Mouse (Mus musculus) adrenal gland, postnatal 25 days (tissue): Measurements from ENCODE around the gene Slc25a38. TPM values are rescaled to one million over a fixed set of nuclear protein-coding genes. Genes with fewer than 3 reads are reported as not detected.
"Not testable (repeated sequence)": the region's sequence is repeated elsewhere in the genome, so short reads cannot be mapped to it uniquely, and the experiment has no call there.

Experiments used
- DNase-seq: peaks from one replicate; pipeline ENCODE4 v3.0.0; 2021; ENCODE audit warnings: mixed read lengths
- total RNA-seq: library from RNA; stranded (reverse); gene quantifications from 2 replicates; pipeline ENCODE4 v1.2.3, GENCODE M21; 2021

The Slc25a38 gene
- total RNA-seq, 1 experiment from 2014 or later, result 37.0 TPM

DNA sequence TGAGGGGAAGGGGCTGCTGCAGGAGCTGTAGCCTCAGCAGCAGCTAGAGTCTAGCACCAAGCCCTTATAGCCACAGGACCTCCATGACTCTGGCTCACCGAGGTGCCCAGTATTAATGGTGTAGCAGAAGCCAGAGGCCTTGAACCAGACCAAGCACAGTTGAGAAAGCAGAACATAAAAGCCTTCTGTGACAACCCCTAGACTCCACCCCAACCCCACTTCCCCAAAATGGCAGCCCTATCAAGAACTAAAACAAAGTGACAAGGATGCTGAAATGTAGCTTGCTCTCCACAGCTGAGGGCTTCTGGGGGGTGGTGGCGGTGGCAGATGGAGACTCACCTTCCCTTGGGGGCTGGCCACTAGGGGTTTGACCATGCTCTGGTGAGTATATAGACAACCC, 9.0 kb upstream of the Slc25a38 start:
- DNase-seq, result no peak

DNA sequence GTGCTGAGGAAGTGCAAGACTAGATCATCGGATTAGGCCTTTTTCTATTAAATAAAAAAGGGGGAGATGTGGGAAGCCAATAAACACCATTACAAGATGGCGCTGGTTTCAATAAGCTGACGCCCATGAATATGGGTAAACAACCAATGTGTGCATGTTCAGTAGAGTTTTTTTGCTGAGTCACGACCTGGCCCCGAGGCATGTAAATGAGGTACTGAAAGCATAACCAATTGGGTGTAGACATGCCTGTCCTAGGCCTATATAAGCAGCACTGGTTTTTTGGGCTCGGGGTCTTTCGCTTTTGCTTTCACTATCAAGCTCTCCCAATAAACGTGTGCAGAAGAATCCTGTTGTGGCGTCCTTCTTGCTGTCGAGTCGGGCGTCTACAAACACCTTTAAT, 1.2 kb upstream of the Slc25a38 start:
- DNase-seq, result not testable (repeated sequence)

DNA sequence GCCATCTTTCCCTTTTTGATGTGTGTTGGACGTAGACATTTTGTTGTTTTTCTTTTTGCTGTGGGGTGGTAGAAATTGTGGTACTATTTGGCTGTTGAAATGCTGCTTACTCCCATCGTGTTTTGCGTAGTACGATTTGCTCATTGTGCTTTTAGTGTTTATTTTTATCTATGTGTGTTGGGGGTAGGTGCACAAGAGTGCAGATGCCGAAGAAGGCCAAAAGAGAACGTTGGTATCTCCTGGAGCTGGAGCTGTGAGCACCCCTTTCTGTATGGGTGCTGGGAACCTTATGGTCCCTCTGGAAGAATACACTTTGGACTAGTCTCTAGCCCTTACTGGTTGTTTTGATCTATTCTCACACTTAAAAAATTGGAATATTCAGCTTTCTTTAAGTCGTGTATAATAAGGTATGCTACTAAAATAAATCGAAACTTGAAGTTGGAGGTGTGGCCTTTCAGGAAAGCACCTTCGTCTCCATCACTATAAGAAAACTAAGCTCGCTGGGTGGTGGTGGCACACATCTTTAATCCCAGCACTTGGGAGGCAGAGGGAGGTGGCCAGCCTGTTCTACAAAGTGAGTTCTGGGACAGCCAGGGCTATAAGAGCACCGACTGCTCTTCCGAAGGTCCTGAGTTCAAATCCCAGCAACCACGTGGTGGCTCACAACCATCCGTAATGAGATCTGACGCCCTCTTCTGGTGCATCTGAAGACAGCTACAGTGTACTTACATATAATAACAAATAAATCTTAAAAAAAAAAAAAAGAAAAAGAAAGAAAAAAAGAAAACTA, 1.2 kb downstream of the Slc25a38 start:
- DNase-seq, result no peak

DNA sequence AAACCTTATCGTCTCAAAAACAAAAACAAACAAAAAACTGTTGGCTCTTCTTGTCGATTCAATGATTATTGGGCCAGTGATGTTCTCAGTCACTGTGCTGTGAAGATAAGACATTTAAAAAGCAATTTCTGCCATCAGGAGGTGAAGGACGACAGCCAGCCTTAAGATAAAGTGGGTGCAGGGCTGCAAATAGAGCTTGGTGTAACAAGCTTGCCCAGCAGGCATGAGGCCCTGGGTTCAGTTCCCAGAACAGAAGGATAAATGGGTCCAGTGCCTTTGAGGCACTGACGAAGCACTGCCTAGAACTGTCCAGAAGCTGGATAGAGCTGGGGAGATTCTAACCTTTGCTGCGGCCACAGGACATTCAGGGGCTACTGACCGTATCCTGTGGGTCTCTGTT, 2.3 kb downstream of the Slc25a38 start:
- no peak for DNase-seq

DNA sequence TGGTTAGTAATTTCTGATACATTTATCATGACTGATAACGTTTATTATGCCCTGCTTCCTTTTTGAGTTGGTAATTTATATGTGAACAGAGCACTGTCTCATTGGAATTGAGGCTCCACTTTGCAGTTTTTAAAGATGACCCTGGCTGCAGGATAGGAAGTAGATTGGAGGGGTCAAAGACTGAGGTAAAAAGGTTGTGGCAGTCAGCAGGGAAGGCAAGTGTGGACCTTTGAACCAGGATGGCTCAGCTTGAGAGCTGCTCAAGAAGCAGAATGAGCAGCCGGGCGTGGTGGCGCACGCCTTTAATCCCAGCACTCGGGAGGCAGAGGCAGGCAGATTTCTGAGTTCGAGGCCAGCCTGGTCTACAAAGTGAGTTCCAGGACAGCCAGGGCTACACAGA, 3.3 kb downstream of the Slc25a38 start:
- DNase-seq, result no peak

DNA sequence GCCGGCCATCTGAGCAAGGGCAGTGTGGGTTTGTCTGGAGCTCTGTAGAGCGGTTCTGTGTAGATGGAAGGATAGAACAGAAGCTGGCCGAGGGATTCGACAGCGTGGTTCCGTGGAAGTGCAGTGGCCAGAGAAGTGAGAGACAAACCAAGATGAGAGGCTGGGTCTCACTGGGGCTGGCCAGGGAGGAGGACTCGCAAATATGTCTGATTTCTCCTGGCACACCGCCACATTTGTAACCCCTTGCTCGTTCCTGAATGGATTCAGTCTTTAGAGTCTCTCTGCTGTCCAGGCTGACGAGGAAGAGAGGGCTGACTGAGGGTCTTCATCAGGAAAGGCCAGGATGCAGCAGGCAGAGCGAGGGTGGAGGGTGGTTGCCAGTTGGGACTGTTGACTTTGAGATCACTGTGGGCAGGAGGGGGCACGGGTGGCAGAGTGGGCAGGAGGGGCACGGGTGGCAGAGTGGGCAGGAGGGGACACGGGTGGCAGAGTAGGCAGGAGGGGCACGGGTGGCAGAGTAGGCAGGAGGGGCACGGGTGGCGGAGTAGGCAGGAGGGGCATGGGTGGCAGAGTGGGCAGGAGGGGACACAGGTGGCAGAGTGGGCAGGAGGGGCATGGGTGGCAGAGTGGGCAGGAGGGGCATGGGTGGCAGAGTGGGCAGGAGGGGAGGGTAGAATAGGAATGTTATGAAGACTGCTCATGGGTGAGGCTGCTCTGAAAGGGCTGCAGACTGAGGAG, 4.0 kb downstream of the Slc25a38 start:
- DNase-seq, result no peak

DNA sequence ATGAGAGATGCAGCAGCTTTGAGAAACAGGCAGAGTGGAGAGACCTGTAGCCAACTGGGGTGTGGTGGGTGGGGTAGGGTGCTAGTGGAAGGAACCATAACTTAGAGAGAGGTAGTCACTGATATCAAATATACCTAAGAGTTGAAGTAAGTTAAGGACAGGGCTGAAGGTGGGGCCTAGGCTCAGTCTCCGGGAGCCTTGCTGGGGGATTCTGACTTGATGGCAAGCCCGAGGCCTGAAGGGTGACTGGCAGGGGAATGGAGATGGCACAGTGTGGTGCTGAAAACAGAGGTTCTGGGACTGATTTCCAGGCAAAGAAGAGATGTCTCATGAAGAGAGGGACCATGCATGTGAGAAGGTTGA, 4.6 kb downstream of the Slc25a38 start:
- no peak for DNase-seq

DNA sequence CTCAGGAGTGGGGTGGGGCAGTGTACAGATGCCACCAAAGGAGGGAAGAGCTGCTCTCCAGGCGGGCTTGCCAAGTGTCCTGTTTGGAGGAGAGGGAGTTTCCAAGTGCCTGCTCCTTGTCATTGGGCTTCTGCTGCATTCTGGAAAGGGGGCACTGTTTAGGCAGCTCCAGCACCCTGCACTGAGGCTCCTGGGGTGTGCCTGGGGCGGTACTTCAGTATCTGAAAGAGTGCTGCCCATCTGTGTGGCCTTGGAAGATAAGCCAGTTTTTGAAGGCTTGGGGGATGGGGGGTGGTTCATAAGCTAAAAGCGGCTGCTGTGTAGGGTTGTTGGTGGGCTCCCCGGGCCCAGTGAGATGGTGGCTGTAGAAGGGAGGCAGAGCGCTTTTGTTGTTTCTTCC, 5.4 kb downstream of the Slc25a38 start:
- peak; percentile 18 for DNase-seq

DNA sequence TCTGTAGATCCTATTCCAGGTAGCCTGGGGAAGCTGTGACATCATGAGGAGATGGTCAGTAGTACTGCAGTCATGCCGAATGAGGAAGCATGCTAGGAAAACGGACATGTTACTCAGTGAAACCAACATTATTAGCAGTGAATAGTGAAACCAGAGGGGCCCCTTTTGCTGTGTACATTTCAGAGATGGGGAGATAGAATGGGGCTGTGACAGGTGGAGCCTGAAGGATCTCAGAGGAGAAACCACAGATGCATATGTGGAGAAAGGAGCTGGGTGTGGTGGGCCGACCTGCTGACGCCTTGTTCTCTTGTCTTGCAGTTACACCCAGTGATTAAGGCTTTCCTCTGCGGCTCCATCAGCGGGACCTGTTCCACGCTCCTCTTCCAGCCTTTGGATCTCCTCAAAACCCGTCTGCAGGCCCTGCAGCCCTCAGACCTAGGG, 6.0 kb downstream of the Slc25a38 start:
- DNase-seq, result no peak

DNA sequence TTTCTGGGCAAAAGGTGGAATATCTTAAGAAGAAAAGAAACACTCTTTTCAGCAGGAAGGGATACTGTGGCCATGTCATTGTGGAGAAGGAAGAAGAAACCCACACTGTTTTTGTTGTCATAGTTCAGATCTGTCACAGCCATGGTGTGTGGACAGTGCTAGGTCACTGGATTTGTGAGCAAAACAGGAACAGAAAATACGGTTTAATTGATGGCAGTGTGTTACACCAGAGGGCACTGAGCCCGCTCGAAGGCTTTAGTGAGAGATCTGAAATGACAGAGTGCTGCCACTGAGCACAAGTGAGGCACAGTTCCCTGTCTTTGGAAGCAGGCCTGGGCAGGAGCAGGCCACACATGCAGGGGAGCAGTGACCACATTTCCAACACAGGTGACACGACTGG, 8.0 kb downstream of the Slc25a38 start:
- no peak for DNase-seq

DNA sequence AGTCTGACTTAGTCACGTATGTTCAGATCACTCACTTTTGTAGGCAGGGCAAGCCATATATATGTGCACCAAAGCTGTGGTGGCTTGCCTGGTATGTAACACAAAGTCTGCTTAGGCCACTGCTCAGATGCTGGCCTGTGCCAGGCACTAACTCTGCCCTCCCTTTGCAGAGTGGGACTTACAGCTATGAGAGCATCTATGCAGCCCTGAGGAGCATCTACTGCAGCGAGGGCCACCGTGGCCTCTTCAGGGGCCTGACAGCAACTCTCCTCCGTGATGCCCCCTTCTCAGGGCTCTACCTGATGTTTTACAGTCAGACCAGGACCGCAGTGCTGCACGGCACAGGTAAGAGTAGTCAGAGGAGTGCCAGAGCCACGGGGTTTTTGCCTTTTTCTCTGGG, 10.3 kb downstream of the Slc25a38 start:
- DNase-seq, result no peak

DNA sequence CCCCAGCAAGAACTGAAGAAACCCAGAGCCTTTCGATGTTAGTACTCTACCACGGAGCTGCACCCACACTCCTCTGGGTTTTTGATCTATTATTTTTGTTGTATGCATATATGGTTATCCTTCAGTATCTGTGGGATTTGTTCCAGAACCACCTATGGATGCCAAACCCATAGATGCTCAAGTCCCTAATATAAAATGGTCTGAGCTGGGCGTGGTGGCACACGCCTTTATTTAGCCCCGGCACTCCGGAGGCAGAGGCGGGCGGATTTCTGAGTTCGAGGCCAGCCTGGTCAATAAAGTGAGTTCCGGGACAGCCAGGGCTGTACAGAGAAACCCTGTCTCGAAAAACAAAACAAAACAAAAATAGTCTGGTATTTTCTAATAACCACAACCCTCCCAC, 16.7 kb downstream of the Slc25a38 start:
- DNase-seq, result no peak

DNA sequence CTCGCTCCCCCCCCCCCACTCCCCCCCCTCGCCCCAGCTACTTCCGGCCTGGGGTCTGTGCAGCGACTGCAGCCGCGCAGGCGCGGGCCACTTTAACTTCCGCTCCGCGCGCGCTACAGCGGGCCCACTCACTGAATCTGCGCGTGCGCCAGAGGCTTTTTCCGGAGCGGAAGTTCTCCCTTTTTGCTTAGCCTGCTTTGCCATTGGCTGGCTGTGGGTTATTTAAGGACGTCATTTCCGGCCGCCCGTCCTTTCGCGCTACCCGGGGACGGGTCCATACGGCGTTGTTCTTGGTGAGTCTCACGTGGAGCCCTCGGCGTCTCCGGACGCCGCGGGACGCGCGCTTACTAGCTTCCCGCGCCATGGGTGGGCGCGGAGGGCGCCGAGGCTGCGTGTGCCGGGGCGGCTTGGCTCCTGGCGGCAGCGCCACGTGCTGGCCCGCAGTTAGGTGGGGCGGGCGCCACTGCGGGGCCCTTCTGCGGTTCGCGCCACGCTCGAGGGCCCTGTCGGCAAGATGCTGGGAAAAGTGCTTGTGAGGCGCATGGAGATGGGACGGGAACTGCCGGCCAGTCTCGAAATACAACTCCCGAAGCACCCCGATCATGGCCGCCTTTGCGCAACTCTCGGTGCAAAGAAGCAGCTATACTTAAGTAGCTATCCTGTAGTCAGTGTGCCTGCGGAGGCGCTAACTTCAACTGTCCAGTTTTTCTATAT, 17.5 kb downstream of the Slc25a38 start, which contains the start of gene Rpsa:
Rpsa (plus strand) TSS at position 152 of the 714 bp plus-strand sequence.
- DNase-seq, result peak; percentile 96

DNA sequence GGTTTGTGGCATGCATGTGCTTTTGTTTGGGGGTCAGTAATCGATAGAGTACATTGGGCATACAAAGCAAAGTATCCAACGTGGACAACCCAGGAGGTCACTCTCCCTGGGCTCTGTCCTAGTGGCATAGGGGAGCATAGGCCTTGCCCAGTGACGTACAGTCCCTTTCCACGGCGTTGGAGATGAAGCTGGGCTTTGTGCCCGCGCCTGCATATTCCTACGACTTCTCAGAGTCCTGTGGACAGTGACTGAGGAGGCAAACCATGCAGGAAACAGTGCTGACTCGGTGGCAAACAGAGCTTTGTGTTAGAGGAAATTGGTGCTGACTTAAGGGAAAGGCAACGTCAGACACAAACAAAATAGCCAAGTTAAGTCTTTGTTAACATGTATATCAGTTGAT, 19.1 kb downstream of the Slc25a38 start:
- no peak for DNase-seq

DNA sequence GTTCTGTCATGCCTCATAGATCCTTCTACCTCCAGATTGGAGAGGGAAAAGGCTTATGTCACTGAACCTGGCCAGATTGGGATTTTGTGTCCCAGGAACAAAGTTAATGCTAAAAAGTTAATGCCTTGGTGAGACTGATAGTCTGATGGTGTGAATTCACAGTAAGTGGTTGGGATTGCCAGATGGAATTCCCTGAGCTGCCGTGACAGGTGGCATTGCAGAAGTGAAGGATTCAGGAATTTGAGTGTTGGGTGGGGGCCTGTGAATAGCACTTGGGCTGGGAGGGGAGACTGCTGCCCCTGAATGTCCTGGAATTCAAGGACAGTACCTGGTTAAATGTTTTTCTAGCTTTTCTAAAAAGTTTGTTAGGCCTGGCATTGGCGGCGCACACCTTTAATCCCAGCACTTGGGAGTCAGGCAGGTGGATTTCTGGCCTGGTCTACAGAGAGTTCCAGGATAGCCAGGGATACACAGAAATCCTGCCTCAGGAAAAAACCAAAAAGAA, 21.7 kb downstream of the Slc25a38 start:
- no peak for DNase-seq

DNA sequence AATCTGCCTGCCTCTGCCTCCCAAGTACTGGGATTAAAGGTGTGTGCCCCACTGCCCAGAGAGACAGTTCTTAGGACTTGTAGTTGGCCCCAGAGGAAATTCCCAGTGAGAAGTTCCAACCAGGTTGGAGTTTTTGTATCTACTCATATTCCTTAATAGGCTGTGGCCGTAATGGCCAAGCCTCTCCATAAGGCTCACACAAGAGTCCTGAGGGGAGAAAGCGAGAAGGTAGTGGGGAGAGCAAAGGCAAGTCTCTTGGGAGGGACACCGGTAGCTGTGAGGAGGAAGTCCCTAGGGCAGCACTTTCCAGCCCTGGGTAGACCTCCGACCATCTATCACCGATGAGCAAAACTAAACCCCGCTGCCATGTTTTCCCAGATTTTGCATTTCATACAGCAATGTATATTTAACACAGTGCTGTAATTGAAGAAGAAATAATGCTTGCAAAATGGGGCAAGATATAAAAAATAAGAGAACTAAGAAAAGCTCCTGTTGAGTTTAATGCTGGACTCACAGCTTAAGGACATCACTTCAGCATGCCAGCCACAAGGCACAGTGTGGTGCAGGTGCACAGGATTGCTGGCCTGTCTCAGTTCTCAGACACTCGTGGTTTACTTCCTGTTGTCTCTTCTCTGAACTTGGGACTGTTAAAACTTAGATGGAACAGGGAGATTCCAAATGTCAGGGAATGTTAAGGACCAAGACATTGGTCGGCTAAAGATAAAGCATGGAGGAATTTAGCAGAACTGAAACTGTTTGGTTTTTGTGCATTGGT, 23.0 kb downstream of the Slc25a38 start:
- DNase-seq, result no peak

DNA sequence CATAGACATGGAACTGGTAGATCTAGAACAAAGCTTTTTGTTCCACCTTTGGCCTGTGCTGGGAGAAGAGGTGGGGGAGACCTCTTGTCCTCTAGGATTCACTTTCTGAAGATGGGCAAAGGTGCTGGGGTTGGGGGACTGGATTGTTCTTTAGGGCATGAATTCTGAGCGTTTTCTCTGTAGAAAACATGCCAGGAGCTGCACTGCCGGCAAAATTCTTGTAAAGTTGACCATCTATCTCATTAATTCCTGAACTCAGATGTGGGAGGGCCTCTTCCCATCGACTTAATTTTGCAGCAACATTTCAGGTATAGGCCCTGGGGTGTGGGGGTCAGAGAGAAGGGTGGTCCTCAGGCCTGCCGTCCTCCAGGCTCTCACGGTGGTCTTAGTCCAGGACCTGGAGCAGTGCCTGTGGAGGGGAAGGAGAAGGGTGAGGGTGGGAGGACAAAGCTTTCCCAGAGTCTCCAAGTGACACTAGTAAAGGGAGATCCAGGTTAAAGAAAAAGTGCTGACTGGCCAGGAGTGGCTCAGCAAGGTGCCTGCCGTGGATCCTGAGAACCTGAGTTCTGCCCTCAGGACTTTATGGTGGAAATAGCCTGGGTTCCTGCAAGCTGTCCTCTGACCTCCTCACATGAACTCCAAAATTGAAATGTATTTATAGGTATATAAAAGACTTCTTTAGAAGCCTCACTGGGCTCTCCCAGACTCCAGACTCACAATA, 23.7 kb downstream of the Slc25a38 start:
- no peak for DNase-seq

DNA sequence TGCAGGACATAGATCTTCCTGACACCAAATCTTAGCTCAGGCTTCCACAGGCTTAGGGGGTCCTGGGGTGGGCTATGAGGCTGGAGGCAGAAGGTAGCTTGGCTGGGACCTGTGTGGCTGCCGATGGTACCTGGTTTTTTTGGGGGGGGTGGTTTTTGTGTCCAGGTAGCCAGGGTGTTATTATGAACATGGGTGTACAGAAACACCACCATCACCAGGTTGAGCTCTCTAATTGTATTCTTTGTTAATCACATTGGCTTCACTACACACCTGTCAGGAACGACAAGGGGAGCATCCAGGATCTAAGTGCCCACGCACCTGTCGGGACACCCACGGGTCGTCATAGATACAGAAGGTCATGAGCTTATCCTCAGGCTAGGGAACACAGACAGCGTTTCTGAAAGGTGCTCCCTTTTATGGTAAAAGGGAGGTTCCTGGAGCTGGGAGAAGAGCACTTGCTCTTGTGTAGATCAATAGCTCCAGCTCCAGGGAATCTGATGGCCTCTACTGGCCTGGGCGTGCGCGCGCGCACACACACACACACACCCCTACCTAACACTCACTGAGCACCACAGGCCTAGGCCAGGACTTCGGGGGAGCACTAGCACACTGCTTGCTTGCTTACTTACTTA, 24.5 kb downstream of the Slc25a38 start:
- DNase-seq, result no peak

DNA sequence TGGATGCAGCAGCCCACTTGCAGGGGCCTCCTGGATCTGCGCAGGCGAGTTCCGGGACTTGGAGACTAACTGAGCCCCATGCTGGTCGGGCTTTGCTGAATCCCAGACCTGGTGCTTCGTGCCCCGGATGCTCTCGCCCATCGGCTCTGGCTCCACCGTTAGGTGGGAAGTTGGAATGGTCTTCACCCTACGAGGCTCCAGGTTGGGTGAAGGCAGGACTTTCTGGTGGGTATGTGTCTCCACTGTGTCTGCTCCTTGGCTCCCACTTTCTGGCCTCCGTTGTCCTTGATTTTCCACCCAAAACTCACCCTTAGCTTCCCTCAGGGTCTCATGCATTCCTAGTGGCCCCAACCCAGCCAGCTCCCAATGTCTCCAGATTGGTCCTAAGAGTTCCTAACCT, 25.3 kb downstream of the Slc25a38 start:
- no peak for DNase-seq

DNA sequence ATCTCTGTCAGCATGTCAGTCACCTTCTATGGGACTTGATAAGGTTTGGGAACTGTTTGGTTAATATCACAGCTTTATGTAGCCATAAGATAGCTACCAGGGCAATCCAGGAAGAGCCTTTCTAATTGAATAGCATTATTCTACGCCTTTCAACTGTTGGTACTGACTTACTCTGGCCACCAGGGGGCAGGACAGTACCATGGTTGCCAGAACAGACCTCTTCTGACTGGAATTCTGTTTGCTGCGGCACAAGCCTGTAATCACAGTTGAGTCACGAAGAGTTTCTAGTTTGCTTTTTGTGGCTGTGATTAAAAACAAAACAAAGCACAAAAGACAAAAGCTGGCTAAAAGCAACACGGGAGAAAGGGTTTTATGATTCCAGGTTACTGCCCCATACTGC, 30.5 kb downstream of the Slc25a38 start:
- peak; percentile 83 for DNase-seq

DNA sequence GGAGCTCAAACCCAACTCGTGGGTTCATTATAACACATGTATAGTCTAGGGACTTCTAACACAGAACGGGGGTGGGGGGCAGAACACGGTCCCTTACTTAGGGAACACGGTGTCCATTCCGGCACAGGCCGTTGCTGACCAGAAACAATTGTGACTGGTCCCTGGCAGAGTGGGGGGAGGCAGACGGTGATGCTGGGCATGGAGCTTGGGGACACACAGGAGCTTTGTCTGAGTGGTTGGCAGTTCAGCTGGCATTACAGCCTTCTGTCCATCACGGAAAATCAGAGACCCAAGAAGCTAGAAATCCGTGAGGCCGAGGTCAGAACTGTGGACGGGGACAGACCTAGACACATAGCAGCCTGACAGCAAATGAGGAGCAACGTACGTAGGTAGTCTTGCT, 34.3 kb downstream of the Slc25a38 start:
- no peak for DNase-seq
